Mouse (Mus musculus) spleen, adult 12 weeks (tissue): Measurements from ENCODE around the gene Erc1.
"Not testable (repeated sequence)": the region's sequence is repeated elsewhere in the genome, so short reads cannot be mapped to it uniquely, and the experiment has no call there.

Source experiments
- DNase-seq: peaks from one replicate; pipeline ENCODE4 v3.0.0; 2022; ENCODE audit warnings: low spot score

The Erc1 gene

DNA sequence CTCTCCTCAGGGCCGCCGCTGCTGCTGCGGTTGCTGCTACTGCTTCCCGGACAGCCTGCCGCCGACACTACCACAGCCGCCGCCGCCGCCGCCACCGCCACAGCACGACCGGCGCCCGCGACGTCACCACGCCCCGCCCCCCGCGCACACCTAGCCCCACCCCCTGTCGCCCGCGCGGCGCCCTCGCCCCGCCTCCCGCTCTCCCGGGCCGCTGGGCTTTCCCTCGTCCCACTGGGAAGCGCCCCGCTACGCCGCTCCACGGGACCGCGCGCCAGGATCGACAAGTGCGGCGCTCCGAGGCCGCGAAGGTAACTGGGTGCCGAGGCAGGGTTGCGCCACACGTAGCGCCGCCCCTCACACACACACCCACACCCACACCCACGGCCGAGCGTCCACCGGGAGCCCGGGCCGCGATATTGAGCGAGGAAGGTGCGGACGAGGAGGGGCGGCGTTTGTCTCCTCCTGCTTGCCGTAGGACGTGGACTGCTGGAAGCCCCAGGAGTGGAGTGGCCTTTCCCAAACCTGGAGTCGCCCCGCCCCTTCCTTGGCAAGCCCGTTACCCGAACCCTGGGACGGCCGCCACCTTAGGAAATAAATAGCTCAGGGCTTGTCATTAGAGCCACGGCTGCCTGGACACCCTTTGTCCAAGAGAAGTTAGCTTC lies at the start of gene Erc1:
Gene Erc1 (minus strand): TSS at position 134 of the 662 bp plus-strand sequence.
- peak; percentile 82 for DNase-seq

DNA sequence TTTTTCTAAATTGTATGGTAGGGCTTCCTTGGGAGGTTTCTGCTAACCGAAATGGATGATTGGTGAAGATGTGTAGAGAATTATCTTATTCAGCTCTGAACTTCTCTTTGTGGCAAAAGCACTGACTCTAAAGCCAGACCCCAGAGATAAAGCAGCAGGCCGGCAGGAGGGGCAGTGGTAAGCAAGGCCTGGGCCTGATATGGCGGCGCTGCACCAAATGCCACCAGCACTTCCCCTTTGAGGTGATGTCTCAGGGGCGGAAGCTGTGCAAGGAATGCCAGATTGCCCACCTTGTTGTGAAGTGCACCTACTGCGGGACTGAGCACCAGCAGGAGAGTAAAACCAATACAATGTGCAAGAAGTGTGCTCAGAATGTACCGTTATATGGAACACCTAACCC lies 44.7 kb upstream of the Erc1 start:
- no peak for DNase-seq

DNA sequence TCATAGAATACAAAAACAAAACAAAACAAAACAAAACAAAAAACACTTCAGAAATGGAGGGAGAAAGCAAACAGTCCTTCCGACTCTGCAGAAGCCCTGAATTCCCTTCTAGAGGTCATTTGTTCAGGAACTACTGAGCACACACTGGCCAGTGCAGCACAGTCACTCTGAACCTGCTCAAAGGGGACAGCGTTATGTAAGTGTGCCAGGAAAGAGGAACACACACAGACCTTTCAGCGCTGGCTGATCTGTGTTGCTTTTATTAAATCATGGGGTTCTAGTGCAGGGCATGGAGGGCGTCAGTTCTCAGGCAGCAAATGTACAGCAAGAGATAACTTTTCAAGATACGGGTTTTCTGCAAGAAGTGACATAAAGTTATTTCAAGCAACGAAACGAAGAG lies 35.2 kb upstream of the Erc1 start:
- no peak for DNase-seq

DNA sequence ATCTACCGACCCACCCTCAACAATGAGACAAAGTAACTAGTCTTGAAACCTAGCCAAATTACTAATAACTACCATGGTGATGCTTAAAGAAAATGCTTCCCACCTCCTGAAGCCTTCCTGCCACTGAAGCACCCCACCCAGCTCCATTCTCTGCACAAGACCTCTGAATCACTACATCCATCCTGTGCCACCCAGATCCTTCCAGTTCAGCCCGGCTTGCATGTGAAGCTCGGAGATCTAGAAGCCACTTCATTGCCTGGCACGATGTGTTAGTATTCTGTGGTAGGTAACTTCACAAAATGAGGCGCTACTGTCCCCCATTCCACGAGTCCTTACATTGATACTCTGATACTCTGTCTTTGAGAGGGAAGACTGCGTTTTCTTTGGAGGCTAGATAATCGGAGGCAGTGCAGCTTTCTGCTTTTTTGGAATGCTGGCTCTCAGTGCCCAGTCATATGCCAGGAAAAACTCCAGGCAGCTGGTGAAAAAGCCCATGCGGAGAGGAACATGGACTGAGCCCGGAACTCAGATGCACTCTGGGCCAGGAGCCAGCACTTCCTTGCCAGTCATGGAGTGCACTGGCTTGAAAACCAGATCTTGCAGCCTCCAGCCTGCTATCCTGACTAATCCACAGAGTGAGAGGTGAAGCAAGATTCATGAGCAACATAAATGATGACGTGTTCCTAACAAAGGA lies 16.5 kb upstream of the Erc1 start:
- no peak for DNase-seq

DNA sequence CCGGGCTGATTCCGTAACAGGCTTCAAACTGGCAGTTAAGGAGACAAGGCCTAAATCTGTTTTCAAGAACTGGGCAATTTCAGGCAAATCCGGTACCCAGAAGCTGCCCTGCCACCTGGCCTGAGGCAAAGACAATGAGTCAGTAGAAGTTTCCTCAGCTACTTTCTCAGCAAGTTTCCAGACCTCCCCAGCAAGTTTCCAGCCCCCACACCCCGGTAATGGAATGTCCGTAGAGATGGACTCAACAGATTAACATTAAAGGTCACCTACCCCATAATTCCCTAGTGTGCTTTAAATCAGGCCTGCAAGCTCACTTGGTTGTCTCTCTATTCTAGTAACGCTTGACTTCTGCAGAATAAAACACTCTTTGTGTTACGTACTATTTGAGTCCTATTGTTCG lies 13.6 kb upstream of the Erc1 start:
- no peak for DNase-seq

DNA sequence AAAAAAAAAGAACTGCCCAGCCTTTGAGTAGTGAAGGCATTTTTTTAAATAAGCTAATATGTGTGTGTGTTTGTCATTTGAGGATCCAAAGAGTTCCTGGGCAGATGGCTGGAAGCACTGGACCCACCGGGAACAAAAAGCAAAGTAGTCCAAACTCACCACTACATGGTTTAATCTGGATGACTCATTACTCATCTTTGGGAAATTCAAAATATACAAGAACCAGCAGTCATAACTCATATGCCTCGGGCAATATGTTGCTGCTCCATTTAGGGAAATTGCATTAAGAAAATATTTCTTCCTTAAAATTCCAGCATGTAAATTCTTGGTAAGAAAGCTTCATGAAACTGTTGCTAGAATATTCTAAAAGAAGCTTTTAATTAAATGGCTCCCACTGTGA lies 12.3 kb upstream of the Erc1 start:
- no peak for DNase-seq

DNA sequence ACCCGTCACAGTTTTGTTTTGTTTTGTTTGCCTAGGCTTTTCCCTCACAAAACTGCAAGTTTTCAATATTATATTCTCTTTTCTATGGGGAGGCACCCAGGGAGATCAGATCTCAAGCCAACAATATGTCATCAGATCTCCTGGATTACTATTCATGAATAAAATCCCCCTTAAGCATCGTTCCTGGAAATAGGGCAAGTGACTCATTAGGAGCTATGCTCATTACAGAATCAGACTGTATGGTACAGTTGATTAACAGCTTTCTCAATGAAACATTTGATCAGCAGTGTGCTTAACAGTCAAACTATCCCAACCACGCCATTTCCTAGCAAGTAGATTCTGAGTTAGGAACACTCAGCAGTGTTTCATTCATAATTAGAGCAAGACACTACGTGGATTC lies 7.5 kb upstream of the Erc1 start:
- no peak for DNase-seq

DNA sequence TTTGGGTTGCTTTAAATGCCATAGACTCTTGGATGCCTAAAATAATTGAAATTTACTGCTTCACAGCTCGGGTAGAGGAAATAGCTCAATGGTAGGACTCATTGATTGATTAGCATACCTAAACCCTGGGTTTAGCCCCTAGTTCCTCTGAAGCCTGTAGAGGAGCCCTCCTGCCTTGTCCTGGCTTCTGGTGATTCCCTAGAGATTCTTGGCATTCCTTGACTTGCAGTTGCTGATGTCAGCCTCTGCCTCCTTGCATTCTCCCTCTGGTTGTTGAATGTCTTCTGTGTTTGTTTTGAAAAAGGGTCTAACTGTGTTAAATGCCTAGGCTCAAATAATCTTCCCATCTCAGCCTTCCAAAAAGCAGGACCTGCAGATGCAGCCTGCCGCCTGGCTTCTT lies 6.2 kb upstream of the Erc1 start:
- no peak for DNase-seq

DNA sequence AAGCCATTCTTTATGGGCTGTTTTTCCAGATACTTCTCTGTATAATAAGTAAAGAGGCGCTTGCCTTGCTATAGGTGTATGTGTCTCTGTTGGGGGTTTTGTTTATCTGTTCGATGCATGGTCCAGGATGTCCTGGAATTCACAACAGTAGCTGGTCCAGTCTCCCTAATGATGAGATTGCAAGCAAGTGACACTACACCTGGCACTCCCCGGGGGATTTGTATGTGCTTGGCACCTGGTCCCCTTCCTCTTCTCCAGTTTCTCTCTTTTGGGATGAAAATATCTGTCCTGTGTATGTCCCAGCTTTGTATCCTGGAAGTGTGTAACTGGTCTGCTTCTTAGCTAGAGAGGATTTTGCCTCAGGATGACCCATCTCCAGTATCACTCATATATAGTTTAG lies 1.9 kb upstream of the Erc1 start:
- no peak for DNase-seq

DNA sequence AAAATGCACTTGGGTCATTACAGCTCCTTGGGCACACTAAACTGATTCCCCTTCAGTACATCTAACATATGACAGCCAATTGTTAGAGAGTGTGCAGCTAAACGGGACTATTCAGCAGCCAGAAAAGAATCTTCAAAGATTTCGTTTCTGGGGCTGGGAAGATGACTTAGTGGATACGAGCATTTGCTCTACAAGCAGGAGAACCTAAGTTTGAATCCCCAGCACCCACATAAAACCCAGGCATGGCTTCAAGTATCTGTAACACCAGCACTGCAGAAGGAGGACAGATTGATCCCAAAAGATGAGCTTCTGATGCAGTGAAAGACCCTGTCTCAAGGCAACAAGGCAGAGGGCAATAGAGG lies 1.4 kb upstream of the Erc1 start:
- no peak for DNase-seq

DNA sequence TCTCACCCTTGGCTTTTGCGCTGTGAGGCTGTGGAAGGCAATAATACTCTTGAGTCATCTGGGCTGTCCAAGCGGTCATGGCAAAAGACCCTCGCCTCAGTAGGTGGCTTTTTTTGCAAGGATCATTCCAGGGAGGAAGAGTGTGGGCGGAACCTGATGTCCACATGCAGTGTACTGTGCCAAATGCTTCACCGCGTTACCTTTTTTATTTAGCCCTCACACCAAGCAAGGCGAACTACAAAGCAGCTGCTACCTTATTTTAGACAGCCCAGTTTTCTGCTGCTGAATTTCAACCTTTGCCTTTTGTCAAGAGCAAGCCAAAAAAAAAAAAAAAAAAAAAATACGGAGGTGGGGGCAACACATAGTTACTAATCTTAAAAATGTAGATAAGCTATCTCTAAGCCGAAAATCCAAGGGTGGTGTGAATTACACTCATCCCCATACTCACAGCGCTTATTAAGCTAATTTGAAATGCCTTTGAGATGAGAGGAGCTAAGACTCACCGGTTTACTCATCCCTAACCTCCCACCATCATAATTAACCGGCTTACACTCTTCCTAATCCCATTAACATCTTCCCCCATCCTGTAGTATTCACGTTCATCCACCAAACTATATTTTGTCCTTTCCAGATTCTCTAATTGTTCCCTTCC lies 855 bp upstream of the Erc1 start:
- DNase-seq: no peak

DNA sequence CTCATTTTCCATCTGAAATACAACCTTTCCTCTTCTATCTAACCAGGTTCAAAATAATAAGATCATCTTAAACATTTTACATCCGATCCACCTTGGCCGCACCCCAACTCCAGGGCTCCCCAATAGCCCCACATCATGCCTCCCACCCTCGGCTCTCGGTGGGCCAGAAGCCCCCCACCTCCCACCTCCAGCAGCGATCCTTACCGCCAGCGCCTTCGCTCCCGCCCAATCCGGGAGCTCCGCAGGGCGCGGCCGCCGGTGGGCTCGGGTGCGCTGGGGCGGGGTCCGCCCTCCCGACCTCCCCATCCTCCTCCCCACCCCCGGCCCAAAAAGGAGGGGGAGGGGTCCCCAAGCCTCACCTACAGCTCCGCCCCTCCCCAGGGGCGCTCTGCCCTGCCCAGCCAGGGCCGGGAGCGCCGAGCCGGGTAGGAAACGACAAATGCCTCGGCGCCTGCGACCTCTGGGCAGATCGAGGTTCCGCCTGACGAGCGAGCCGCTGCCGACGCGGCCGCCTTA lies 391 bp downstream of the Erc1 start:
- DNase-seq: no peak

DNA sequence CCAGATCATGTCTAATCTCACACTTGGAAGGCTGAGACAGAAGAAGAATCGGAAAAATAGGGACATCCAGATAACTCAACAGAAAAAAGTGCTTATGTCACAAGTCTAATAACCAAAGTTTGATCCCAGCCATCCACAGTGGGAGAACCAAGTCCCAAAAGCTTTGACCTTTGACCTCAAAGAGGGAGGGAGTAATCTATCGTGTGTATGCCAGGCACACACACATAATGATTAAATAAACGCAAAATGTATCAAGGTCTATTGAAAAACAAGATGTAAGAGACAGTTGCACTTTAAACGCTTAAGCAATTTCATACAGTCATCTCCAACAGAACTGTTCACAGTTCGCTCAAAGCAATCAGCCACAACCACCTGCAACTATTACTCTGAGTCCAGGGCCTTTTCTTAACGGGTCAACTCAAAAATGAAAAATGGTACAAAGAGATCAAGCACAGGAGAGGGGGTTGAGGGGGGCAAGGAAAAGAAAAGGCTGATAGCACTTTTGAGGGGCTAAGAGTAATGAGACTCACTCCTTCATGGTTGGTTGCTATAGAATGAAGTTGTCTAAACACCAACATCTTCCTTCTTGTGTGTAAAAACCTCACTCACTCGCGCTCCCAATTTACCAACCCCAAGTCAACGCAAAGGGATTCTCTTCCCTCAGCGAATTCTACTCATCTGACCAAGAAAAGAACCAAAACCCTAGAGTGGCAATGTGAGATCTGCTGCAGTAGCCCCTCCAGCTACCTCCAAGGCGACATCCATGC lies 1.0 kb downstream of the Erc1 start:
- DNase-seq: no peak

DNA sequence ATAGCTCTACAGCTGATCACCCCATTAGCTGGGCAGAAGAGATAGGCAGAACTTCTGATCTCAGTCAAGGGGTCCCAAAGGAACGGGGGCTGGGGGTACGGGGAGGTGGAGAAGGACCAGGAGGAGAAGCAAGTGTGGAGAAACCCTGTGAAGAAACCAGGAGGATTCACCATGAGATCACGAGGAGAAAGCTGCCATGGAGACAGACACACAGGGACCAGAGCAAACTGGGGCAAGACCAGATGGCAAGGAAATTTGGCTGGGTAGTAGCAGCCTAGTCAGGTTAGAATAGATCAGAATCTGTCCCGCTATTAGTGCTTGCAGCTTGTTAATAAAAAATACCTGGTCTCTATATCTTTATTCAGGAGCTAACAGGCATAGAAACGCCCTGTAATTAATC lies 18.0 kb downstream of the Erc1 start:
- DNase-seq: no peak

DNA sequence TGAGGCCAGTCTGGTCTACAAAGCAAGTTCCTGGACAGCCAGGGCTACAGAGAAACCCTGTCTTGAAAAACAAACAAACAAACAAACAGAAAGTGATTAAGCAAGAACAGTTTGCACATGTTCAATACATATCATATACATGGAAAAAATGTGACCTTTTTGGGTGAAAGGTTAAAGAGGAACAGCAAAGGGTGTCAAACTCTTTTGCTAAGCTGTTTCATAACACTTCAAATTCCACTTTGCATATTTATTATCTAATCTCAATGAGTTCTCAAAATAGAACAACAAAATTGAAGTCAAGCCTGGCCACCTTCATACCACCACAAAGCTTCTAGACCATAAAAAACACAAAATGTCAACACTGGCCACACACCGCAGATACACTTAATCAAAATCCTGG lies 19.8 kb downstream of the Erc1 start:
- no peak for DNase-seq

DNA sequence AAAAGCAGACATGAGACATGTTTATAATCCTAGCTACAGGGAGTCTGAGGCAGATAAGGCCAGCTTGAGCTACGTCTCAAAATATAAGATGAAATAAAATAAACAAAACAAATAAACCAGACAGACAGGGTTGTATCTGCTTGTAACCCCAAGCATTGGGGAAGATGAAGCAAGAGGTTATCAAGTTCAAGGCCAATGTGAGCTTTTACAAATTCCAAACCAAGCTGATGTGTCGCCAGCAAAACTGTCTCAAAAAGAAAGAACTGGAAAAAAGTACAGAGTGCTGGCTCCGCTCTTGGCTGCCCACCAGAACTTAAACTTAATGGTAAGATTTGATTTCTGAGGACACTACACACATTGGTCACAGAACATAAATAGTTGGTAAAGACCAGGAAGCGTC lies 21.3 kb downstream of the Erc1 start:
- DNase-seq: no peak

DNA sequence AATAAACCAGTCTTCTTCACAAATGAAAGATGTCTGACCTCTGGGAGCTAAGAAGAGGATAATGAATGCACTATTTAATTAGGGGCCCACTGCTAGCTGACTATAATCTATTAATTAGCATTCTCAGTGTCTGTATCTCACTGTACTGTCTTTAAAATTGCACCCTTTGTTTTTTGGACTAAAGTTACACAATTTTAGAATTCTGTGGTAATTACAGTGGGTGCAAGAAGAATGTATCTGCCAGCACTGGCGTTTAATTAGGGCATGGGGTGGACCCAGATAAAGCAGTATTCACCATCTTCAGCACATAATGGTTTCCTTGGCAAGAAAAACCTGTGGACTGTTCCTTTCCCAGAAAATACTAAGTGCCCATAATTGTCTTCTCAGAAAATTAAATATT lies 25.8 kb downstream of the Erc1 start:
- no peak for DNase-seq

DNA sequence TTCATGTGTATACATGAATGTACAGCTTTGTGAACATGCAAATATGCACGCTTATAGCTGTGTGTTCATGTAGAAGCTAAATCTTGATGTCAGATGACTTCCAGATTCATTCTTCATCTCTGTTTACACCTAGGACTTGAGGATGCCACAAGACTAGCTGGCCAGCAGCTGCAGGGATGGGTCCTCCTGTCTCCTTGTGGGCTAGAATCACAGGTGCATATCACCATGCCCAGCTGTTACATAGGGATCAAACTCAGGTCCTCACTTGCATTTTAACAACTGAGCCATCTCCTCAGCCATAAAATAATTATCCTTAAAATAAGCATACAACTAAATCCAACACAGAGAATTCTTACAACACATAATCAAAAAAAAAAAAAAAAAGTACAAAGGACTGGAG lies 26.8 kb downstream of the Erc1 start:
- no peak for DNase-seq

DNA sequence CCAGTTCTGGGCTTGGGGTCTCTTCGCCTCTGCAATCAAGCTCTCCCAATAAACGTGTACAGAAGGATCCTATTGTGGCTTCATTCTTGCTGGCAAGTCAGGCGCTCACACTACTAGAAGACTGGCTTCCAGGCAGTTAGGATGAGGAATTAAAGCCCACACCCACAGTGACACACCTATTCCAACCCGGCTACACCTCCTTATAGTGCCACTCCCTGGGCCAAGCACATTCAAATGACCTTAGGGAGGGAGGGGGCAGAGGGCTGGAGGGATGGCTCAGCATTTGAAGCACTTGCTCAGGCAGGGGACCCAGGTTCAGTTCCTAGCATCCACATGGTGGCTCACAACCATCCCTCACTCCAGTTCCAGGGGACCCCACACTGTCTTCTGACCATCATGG lies 29.4 kb downstream of the Erc1 start:
- no peak for DNase-seq

DNA sequence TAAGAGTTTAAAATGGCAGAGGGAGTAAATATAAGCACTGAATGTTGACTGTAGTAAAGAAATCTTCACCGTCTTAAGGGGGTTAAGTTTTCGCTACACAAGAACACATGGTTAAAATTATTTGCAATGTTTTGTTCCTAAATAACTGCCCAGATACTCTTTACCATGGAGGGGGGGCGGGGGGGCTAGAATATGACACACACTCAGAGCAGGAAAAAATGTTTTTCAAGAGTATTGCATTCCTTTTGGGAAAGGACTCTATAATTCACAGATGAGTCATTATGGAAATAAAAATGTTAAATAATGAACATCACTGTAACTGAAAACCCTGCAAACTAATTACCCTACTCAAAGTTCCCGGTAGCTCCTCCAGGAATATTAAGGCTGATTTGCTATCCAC lies 32.5 kb downstream of the Erc1 start:
- no peak for DNase-seq

DNA sequence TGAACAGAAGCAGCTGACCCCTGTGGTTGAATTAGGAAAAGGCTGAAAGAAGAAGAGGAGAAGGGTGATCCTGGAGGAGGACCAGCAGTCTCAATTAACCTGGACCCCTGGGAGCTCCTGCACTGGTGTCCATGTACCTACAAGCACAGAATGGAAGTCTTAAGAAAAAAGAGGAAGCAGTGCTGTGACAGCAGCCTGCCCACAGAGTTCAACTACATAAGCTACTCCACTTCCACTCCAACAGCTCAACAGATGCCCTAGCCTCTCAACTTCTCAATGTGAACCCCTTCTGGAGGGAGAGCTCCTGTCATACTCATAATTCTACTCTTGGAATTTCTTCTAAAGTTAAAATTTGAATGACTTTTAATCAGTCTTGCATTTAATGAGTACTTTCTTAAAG lies 34.9 kb downstream of the Erc1 start:
- DNase-seq: not testable (repeated sequence)

DNA sequence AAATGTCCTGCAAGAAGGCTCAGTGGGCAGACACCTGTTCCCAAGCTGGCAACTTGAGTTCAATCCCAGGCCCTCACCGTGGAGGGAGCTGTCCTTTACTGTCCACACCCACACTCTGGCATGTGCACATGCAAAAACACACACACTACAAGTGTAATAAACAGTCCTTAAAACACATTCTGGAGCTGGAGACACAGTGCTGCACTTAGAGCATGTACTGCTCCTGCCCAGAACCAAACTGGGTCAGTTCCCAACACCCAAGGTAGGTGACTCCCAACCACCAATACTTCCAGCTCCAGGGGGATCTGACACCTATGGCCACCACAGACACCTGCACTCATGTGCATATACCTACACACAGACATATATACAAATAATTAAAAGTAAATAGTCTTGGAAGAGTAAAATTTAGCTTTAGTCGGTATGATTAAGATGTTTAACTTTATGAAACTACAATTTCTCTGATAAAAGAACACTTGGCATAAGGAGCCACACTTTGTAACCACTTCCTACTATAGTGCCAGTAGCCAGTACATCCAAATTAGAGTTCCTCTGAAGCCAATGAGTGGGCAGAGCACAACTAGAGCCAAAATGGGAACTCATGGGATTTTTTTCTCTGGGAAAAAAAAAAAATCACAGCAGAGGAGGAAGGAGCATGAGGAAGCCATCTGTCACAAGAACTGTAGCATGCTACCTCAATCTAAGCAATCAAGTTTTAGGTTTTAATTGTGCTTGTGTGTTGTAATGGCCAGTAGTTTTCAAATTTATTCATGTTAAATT lies 39.1 kb downstream of the Erc1 start:
- no peak for DNase-seq
